In the genomic region with DNA sequence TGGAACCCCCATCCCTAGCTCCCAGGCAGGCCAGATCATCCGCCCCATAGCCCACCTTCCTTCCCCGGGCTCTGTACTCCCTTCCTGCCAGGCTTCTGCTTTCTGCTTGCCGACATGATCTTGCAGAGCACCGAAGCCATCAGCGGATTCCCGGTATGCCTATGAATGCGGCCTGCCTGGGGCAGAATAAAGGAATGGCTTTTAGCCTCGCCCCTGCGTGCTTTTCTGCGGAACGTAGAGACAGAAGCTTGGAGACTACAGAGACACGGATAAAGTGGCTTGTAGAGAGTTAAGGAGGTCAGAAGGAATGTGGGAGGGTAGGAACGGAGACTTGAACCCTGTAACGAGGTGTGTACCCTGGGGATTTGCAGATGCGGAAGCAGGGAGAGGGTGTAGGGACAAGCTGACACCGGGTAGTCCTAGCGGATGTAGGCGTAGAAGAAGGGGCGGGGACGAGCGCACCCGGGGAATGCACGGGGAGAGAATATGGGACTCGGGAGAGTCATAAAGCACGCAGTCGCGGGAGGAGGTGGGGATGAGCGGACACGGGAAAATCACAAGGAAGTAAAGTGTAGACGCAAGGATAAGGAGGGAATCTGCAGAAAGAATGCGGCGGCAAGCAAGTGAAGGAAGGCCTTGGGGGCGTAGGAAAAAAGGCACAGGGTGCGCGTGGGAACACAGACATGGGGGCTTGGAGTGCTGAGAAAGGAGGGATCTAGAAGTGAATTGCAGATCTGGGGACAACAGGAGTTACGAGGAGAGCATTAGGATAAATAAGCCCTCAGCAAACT, we compare ENCODE assay signal across 8 mouse cellular contexts. TPM values are rescaled to one million over a fixed set of nuclear protein-coding genes. Genes with fewer than 3 reads are reported as not detected.
DNase-seq lines count a peak whose midpoint lies in the region; ATAC-seq and TF ChIP-seq lines count a peak whose summit lies in the region.

No protein-coding gene starts in this region.

- 2% methylated on average over 36 of the region's 36 CpGs for WGBS in lung, embryonic 15.5 days
- 1% methylated on average over 36 of the region's 36 CpGs for WGBS in thymus, adult 2 months

- no peaks in the 10 kb centered on the region for H3K27me3 ChIP-seq in lung, embryonic 15.5 days
- H3K27me3 ChIP-seq in thymus, adult 2 months (ENCODE audit: control insufficient read depth, insufficient read depth, low read length), result no peaks in the 10 kb centered on the region

- peak; percentile 93 for ATAC-seq in lung, embryonic 15.5 days (ENCODE audit: borderline replicate concordance, extremely low read depth, low FRiP score, low TSS enrichment)

- H3K9me3 ChIP-seq in lung, embryonic 15.5 days, result no peaks in the 10 kb centered on the region

- peak overlapping the region; percentile 50 for H3K9ac ChIP-seq in lung, embryonic 15.5 days

- peak; percentile 78 for DNase-seq in MEL-GATA-1-ER (ENCODE audit: extremely low read depth, low read depth)
- DNase-seq in cerebellum, adult 9-10 months, result peak; percentile 71
- DNase-seq in forelimb bud, embryonic 11.5 days (ENCODE audit: low read depth, low spot score), result peak; percentile 59
- DNase-seq in heart, postnatal 4 days, result peak; percentile 85
- DNase-seq in layer of hippocampus, adult 2 months (ENCODE audit: low spot score in 2 of 2), result peak; percentile 60 to 65
- DNase-seq in ovary, adult 18-20 months (ENCODE audit: low spot score), result peak; percentile 80
- DNase-seq in thymus, adult 2 months, result peak; percentile 83

- peak overlapping the region; percentile 97 for H3K27ac ChIP-seq in layer of hippocampus, adult 2 months
- H3K27ac ChIP-seq in lung, embryonic 15.5 days, result peak overlapping the region; percentile 98
- peak overlapping the region; percentile 41 for H3K27ac ChIP-seq in thymus, adult 2 months (ENCODE audit: control insufficient read depth, insufficient read depth, low read length)

- H3K4me1 ChIP-seq in lung, embryonic 15.5 days, result peaks cover 19% of the 10 kb centered on the region
- peaks cover 24% of the 10 kb centered on the region for H3K4me1 ChIP-seq in thymus, adult 2 months (replicated peaks; ENCODE audit: control insufficient read depth, insufficient read depth, low read length)

- 0 out of 2 replicates have a peak, but pooled peaks have one; percentile 4 for TF ChIP-seq POLR2A in thymus, adult 2 months (IDR thresholded peaks at IDR 0.05; ENCODE audit: control insufficient read depth, extremely low read depth, insufficient read depth, low read length, poor library complexity)

- peak overlapping the region; percentile 84 for H3K4me2 ChIP-seq in lung, embryonic 15.5 days

- no peaks in the 10 kb centered on the region for H3K36me3 ChIP-seq in lung, embryonic 15.5 days
- H3K36me3 ChIP-seq in thymus, adult 2 months (ENCODE audit: control insufficient read depth, insufficient read depth, low read length), result no peaks in the 10 kb centered on the region

- no peak for TF ChIP-seq CTCF in layer of hippocampus, adult 2 months (conservative IDR thresholded peaks at IDR 0.05)
- TF ChIP-seq CTCF in thymus, adult 2 months (IDR thresholded peaks at IDR 0.05; ENCODE audit: borderline replicate concordance, control insufficient read depth, extremely low read depth, insufficient read depth, low read length, poor library complexity), result no peak

- H3K4me3 ChIP-seq in layer of hippocampus, adult 2 months, result peak overlapping the region; percentile 79
- peak overlapping the region; percentile 54 for H3K4me3 ChIP-seq in lung, embryonic 15.5 days
- peak overlapping the region; percentile 74 for H3K4me3 ChIP-seq in thymus, adult 2 months (ENCODE audit: control insufficient read depth, insufficient read depth, low read length)

RNA-seq across cellular contexts. Expression of gene Etfb, which starts 0.6 kb away (rescaled TPM):
- total RNA-seq in heart, postnatal 4 days (2021), result 100 to 1,000 TPM; 882 to 955 TPM
- total RNA-seq in layer of hippocampus, adult 2 months (2021), result 10 to 100 TPM; 72.9 to 76.6 TPM
- 331 and 333 TPM in 2 replicates for polyA plus RNA-seq in lung, embryonic 15.5 days (2015; fragmentation: Nextera tagmentation; extraction: Ambion mirVana)
- polyA plus RNA-seq in thymus, adult 2 months (2012; rRNA removed), result 61.4 and 79.7 TPM in 2 replicates

RNA-seq across cellular contexts. Expression of gene Gm45233, which starts 0.6 kb away (rescaled TPM):
- total RNA-seq in heart, postnatal 4 days (2021), result 1 to 10 TPM; 2.9 to 3.0 TPM
- under 1 TPM in 1 of 2 experiments, not detected in 1; 0.90 TPM for total RNA-seq in layer of hippocampus, adult 2 months (2021)
- polyA plus RNA-seq in lung, embryonic 15.5 days (2015; fragmentation: Nextera tagmentation; extraction: Ambion mirVana), result 0.45 TPM in 1 of 2 replicates, not detected in the other
- 0.59 and 1.8 TPM in 2 replicates for polyA plus RNA-seq in thymus, adult 2 months (2012; rRNA removed)

RNA-seq across cellular contexts. Expression of gene Cldnd2, which starts 2.7 kb away (rescaled TPM):
- total RNA-seq in heart, postnatal 4 days (2021), result not detected
- total RNA-seq in layer of hippocampus, adult 2 months (2021), result not detected
- not detected in 2 replicates for polyA plus RNA-seq in lung, embryonic 15.5 days (2015; fragmentation: Nextera tagmentation; extraction: Ambion mirVana)
- polyA plus RNA-seq in thymus, adult 2 months (2012; rRNA removed), result not detected in 2 replicates

RNA-seq across cellular contexts. Expression of gene Nkg7, which starts 6.4 kb away (rescaled TPM):
- total RNA-seq in heart, postnatal 4 days (2021), result not detected
- not detected for total RNA-seq in layer of hippocampus, adult 2 months (2021)
- polyA plus RNA-seq in lung, embryonic 15.5 days (2015; fragmentation: Nextera tagmentation; extraction: Ambion mirVana), result 1.2 and 7.7 TPM in 2 replicates
- polyA plus RNA-seq in thymus, adult 2 months (2012; rRNA removed), result 57.9 and 69.4 TPM in 2 replicates

RNA-seq across cellular contexts. Expression of gene Lim2, which starts 15.9 kb away (rescaled TPM):
- not detected for total RNA-seq in heart, postnatal 4 days (2021)
- total RNA-seq in layer of hippocampus, adult 2 months (2021), result not detected
- polyA plus RNA-seq in lung, embryonic 15.5 days (2015; fragmentation: Nextera tagmentation; extraction: Ambion mirVana), result not detected in 2 replicates
- polyA plus RNA-seq in thymus, adult 2 months (2012; rRNA removed), result 0.04 TPM in 1 of 2 replicates, not detected in the other

Comparison
In these comparisons a context has a peak if more than half of its experiments do, and no peak if none do; other contexts are left out.
1. Peak in every context shown above with its lines: DNase-seq, ATAC-seq, H3K4me3 ChIP-seq and H3K27ac ChIP-seq.
2. H3K27ac ChIP-seq: peak in every context shown above with its lines; median percentile 98 in lung, embryonic 15.5 days; 97 in layer of hippocampus, adult 2 months; 41 in thymus, adult 2 months.
3. RNA of gene Etfb, which starts 0.6 kb away (total RNA-seq): 882 to 955 TPM in heart, postnatal 4 days; 72.9 to 76.6 TPM in layer of hippocampus, adult 2 months; every median in the first group is over 10 times any median in the second.